Mouse (Mus musculus): ENCODE results near the gene Colgalt1.

Gene Colgalt1

GRCm38 (mm10) chr8:71628396-71629095 is 17.7 kb downstream of the Colgalt1 start:
- no peak for DNase-seq (ENCODE audit: low spot score in 2 of 2)

GRCm38 (mm10) chr8:71629096-71629697 is 18.4 kb downstream of the Colgalt1 start:
- peak; percentile 87 for DNase-seq (ENCODE audit: low spot score in 2 of 2)

- DNase-seq (ENCODE audit: low spot score in 2 of 2) = no peak
These were observed 19.0 kb downstream of the Colgalt1 start for GRCm38 (mm10) chr8:71629781-71630212.

DNA sequence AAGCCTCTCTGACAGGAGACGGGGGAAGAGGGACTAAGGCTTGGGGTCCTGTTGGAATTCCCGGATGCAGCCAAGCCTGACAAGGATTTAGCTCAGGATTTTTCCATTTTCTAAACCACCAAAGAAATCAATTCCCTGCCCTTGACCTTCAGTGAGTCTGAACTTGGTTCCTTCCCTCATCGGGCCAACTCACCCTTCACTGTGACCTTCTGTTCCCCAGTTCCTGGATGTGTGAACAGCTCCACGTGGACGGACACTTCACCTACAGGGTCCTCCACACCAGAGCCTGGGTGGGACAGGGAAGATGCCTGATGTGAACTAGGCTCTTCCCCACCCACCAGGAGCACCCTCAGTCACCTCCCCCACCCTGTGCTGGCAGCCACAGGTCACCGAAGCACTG is 20.0 kb downstream of the Colgalt1 start:
- no peak for DNase-seq (ENCODE audit: low spot score in 2 of 2)

DNA sequence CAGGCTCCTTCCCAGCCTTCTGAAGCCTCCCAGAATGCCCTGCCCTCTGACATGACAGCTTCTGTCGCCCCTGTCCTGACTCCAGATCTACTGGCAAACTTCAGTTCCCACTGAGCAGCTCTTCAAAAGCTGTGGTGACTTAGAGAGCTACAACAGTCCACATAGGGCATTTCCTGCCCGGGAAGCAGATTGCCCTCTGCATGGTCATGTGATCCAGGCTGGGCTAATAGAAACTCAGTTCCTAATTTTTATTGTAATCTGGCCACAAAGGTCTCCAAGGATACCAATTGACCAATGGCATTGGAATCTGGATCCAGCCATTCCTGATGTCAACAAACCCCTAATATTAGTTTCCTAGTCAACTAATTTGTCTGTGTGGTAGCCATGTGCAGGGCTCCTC is 21.1 kb downstream of the Colgalt1 start:
- no peak for DNase-seq (ENCODE audit: low spot score in 2 of 2)

DNA sequence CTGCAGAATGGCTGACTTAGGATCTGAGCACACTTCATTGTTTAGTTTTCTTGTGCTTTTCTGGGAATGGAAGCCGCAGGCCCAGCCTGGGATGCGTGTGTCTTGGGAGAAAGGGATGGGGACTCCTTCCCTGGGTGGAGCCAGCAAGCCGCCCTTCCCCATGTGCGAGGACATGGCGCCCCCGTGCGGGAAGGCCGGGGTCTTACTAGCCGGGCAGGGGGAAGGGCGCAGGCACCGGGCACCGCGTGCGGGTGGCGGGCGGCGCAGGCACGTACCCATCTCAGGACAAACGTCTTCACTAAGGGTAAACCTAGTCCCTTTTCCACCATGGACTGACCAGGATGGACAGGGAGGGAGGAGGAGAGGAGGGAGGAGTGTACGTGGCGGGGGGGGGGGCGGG is 22.4 kb downstream of the Colgalt1 start:
- peak; percentile 60 to 75 for DNase-seq (ENCODE audit: low spot score in 2 of 2)

- peak in 1 of 2 experiments; percentile 40 for DNase-seq (ENCODE audit: low spot score in 2 of 2)
These were observed 23.3 kb downstream of the Colgalt1 start for GRCm38 (mm10) chr8:71633981-71634667.

GRCm38 (mm10) chr8:71637149-71638095 is 26.6 kb downstream of the Colgalt1 start:
- DNase-seq (ENCODE audit: low spot score in 2 of 2) = no peak

DNA sequence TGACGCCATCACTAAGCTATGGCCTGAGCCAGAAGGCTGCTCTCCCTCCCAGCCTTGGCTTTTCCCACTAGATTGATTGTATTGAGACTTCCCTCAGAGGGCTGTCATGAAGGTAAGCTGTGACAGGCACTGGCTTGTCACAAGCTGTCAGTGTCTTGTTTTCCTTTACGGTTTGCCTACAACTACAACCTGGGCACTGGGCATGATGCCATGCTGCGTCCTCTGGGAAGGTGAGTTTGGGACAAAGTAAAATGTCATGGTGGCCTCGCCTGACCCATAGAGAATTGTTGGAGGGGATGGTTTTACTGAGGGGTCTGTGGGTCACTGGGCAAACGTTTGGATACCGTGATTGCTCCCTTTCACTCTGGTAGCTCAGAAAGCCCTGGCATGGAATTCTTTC is 27.5 kb downstream of the Colgalt1 start:
- no peak for DNase-seq (ENCODE audit: low spot score in 2 of 2)

DNA sequence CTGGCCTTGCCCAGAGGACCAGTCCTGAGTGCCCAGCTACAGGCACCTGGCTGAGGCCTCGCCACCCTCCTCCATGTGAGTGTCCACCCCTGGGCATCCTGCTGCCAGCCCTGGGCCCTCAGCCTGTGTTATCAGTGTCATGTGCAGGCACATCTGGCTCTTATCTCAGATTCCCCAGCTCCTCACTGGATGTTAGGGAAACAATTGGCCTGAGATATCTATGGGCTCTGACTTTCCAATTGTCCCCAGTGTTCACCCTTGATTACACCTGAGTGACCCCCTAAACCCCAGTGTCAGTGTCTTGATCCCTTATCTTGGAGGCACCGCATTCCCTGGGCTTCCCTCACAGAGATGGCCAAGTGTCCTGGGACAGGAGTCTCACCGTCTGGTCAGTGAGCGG is 28.5 kb downstream of the Colgalt1 start:
- DNase-seq (ENCODE audit: low spot score in 2 of 2) = no peak

- DNase-seq (ENCODE audit: low spot score in 2 of 2) = no peak
These were observed 34.7 kb downstream of the Colgalt1 start for GRCm38 (mm10) chr8:71645510-71645909.

GRCm38 (mm10) chr8:71654600-71654999 is 43.8 kb downstream of the Colgalt1 start:
- DNase-seq (ENCODE audit: low spot score in 2 of 2) = no peak

DNA sequence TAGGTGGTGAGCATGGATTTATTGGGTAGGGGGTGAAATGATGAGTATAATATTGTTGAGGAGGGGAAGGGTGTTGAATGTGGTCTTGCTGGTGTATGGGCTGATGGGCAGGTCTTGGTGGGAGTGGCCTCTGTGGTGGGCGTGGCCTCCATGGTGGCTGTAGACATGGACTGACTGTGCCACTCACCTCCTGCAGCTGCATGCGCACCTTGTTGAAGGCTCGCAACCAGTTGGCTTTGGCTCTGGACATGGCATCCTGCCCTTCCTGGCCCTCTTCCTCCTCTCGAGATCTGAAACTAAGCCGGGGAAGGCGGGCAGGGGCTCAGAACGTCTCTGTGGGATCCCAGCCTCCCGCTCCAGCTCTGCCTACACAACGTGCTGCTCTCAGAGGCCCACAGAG is 47.0 kb downstream of the Colgalt1 start:
- DNase-seq (ENCODE audit: low spot score in 2 of 2) = no peak

DNA sequence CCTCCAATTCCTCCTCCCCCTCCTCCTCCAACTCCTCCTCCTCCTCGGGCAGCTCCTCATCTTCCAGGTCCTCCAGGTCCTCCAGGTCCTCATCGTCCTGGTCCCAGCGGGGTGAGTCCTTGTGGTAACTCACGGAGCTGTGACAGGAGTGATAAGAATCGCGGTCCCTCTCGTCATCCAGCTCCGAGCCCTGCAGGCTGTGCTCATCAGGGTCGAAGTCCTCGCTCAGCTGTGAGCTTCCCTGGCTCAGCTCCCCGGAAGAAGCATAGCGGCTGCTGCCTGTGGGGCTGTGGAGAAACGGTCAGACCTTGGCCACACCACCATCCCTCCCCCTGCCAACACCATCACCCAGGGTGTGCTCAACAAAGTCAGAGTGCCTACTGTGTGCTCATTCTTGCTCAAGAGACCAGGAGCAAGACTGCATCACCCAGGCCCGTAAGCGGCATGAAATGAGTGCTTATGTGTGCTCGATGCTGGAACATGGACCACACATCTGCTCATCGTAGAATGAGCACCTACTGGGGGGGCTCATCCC is 47.8 kb downstream of the Colgalt1 start:
- no peak for DNase-seq (ENCODE audit: low spot score in 2 of 2)

GRCm38 (mm10) chr8:71659751-71660150 is 49.0 kb downstream of the Colgalt1 start:
- no peak for DNase-seq (ENCODE audit: low spot score in 2 of 2)

DNA sequence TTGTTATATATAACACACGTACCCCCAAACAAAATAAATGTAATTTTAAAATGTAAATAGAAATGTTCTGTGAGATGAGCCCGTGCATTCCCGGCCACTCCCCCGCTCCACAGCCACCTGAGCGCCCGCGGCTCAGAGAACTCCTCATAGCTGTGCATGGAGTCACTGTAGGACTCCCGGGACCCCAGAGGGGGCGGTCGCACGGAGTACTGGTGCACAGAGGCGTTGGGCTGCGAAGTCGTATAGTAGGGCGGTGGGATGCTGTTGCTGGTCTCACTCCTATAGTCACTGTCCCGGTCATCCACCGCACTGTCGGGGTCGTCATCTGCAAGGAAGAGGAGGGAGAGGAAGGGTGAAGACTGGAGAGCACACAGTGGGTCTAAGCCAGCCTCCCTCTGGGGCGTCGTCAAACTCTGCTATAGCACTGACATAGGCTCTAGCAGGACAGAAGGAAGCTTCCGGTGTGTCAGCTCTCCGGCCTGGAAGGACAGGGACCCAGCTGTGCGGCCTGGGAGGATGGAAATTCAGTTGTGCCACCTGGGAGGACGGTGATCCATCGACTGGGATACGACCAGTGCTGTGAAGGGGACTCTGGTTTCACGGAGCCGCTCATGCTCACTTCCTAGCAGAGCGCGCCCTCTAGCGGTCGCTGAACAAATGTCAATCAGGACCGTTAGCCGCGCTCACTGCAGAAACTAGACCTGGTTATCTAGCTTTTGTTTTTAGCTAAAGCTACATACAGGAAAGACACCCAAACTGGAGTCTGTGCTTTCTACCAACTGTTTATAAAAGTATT is 49.7 kb downstream of the Colgalt1 start:
- DNase-seq (ENCODE audit: low spot score in 2 of 2) = peak; percentile 65 to 82

GRCm38 (mm10) chr8:71665331-71666130 is 54.7 kb downstream of the Colgalt1 start:
- DNase-seq (ENCODE audit: low spot score in 2 of 2) = peak; percentile 47 to 58

DNA sequence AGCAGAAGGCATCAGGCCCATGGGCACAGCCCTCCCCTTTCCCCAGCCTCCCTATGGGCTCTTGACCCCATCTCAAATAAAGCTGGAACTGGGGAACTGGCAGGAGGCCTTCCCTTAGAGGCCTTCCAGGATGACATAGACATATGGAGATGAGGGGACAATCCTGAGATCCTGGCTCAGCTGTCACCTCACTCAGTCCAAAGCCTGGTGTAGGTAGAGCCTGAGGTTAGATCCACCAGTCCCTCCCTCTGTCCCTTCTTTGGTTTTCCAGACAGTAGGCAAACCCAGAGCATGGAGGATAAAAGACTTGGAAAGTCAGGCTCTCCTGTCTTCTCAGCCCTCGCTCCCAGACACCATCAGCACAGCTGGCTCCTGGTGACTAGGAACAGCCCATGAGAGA is 56.1 kb downstream of the Colgalt1 start:
- no peak for DNase-seq (ENCODE audit: low spot score in 2 of 2)

GRCm38 (mm10) chr8:71667256-71667655 is 56.5 kb downstream of the Colgalt1 start:
- DNase-seq (ENCODE audit: low spot score in 2 of 2) = no peak

Measured in spleen, postnatal 14 days (tissue).